Mouse (Mus musculus): ENCODE measurements around the gene Foxa2.

Foxa2 gene

DNA sequence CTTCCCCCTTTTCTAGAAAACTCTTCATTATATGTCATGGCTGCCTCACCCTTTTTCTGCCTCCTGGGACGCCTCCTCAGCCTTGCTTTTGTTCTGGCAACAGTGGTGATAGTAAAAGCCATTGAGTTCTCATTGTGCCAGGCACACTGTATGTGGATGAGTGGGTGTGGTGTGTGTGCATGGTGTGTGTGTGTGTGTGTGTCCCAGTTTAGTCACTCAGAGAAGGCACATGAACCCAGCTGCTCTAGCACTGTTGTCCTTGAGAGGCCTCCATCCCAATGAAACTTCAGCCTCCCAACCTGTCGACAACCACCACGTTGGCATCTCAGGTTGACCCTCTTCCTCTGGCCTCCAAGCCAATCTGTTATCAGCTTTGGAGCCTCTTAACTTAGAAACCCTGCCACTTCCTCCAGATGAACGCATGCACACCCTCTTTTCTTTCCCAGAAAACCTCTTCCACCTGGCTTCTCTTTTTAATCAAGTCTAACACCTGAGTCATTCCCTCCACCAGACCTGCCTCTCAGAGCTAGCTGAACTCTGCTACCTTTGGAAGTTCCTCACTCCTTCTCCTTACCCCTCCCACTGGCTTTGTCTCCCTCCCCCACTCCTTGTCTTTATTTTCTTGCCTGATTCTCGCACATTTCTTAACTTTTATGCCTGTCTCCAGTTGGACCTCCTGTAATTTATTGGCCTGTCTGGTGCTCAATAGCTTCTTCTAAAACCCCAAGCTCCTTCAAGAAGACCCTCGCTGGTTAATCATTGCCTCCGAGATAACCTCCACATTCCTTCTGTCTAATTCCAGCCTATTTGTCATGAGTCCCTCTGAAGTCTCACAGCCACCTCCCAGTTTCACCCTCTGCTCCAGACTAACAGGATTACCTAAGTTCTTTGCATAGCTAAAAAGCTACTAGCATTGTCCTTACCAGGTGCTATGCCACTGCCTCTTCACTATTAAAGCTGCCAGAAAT is 41.9 kb downstream of the Foxa2 start:
- no peak for DNase-seq (ENCODE audit: low read depth)

DNA sequence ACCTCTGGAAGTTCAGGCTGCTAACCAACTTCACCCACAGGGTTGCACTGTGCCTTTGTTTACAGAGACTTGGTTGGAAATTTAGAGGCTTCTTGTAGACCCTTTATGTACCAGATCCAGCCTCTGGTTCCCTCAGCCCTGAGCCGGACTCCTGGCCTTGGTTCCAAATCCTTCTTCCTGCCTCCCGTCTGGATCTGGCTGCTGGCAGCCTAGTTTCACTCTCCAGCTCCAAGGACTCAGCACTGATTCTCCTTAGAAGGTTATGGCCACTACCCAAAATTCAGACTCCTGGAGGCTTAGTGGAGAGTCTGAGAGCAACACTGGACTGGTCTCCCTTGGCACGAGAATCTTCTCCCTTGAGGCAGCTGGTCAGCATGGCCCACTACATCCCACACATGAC is 43.3 kb downstream of the Foxa2 start:
- no peak for DNase-seq (ENCODE audit: low read depth)

DNA sequence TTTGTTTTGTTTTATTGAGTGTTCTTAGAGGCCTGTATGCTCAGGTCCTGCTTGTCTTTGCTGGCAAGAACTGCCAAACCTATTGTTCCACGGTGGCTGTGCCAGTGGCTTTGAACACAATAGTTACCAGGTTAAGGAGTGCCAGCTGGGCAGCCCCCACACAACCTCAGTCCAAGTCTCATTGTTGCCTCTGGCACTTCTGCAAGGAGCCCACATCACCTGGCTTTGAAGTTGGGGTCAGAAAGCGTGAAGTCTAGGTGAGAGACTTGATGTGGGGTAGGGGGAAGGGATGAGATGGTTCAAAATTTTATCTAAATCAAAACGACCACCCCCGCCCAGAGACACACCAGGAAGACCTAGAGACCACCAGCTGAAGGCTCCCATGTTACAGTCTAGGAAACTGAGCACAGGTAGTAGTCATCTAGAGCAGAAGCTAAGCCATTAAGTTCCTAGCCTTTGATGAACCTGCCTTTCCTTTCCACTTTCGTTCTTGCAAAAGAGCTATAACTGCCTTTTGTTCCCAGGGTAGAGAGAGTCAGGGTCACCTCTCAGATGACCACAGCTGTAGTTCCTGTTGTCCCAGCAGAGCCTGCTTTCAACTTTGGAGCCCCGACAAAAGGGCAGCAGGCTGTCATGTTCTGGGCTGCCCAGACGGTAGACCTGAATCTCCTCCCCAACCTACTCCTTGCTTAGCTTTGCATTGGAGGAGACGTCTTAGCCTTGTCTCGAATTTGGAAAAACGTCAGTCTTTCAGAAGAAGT is 48.4 kb downstream of the Foxa2 start:
- DNase-seq (ENCODE audit: low read depth), result no peak

DNA sequence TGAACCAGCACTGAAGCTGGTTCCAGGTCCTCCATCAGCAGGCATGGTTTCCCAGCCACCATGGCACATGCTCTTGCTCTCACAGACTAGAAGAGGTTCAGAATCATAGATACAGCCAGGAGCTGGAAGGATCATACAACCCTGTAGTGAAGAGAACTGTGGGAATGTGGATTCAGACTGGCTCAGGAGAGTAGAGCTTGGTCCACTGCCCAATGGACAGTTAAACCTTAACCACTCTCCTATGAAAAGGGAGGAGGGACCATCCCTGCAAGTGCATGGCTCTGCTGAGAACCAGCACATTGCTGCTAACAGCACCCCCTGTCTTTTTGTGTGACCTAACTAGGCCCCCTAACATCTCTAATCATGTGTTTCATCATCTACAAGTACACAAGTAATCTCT is 50.0 kb downstream of the Foxa2 start:
- no peak for DNase-seq (ENCODE audit: low read depth)

DNA sequence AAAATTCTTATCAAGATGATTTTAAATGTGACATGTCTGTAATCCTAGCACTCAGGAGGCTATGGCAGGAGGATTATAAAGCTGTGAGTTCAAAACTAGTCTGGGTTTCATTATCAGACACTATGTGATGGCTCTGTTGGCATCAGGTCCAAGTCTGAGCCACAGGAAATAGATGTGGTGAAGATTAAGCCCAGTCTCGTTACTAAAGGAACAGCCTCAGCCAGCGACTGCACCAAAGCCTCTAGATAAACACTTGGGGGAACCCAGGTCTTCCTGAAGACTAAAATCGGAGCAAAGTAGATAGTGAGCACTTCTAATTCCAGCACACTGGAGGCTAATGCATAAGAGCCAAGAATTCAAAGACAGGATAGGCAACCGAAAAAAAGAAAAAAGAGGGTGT is 52.9 kb downstream of the Foxa2 start:
- no peak for DNase-seq (ENCODE audit: low read depth)

DNA sequence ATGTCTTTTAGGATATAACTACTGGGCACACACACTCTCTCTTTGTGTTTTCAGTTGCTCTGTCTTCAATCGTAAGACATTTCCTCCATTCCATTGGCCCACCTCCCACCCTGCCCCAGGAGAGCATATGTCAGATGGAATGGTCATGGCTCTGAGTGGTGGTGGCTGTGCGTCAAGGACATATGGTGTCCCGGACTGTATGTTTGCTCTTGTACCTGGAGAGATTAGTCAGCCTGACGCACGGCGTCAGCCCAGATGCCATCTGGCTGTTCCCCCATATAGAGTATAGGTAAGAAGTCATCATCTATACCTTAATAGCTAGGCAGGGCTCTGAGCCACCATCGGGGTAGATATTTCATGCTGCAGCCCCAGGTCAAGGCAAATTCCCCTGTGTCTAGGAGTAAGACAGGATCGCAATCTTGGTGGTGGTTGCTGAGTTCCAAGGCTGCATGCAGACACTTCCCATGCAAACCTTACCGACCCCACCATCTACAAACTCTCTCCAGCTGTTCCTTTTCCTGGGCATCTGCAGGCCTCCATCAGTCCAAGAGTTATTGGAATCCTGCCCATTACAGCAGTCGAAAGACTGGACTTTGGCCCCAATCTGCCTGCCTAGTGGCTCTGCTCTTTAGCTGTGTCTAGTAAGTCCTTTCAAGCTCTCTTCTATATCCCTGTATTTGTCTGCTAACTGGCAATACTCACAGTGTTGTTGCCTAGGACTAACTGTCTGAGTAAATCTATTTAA is 53.7 kb downstream of the Foxa2 start:
- DNase-seq (ENCODE audit: low read depth), result no peak

Measured in c-Kit-positive CD71-negative TER-119-negative erythroid progenitor cells, embryonic 14.5 days (primary cell).